In genomic region chr8:46844371-46844973, GRCm38 (mm10) we compare ENCODE assay signal across 9 mouse cellular contexts.
A peak's percentile ranks its signal among the peaks of the same experiment; 100 is the strongest.
DNase-seq lines count a peak whose midpoint lies in the region; ATAC-seq and TF ChIP-seq lines count a peak whose summit lies in the region.
"Had no signal": no experiment of that assay in that cellular context is flagged by ENCODE, and none has a peak within 500 bp of the region (broad histone marks: within the 10 kb centered on the region; RNA-seq: fewer than 3 reads in every experiment).

No protein-coding gene starts in this region.

- H3K79me2 ChIP-seq in heart, adult 2 months (replicated peaks; ENCODE audit: control insufficient read depth, insufficient read depth, low read length), result no peaks in the 10 kb centered on the region

- no peak for TF ChIP-seq POLR2A in heart, adult 2 months (IDR thresholded peaks at IDR 0.05; ENCODE audit: insufficient read depth, low read depth, low read length)

- H3K27me3 ChIP-seq in heart, adult 2 months (ENCODE audit: control insufficient read depth, insufficient read depth, low read length), result no peaks in the 10 kb centered on the region
- no peaks in the 10 kb centered on the region for H3K27me3 ChIP-seq in liver, postnatal 0 days (ENCODE audit: insufficient read depth, low read length)
- H3K27me3 ChIP-seq in midbrain, postnatal 0 days (ENCODE audit: insufficient read depth, low read length), result no peaks in the 10 kb centered on the region

- peaks cover 37% of the 10 kb centered on the region for H3K4me1 ChIP-seq in heart, adult 2 months (ENCODE audit: control insufficient read depth, insufficient read depth, low read length)
- H3K4me1 ChIP-seq in liver, postnatal 0 days (ENCODE audit: insufficient read depth), result peaks cover 50% of the 10 kb centered on the region
- H3K4me1 ChIP-seq in midbrain, postnatal 0 days (ENCODE audit: insufficient read depth, low read length), result no peaks in the 10 kb centered on the region

- peak overlapping the region; percentile 6; the same call in 1 of the 2 replicates for H3K9ac ChIP-seq in heart, adult 2 months (ENCODE audit: low read depth, low read length)
- 0 out of 2 replicates have a peak overlapping the region, but pooled peaks have one; percentile 38 for H3K9ac ChIP-seq in liver, postnatal 0 days (replicated peaks)
- no peak overlapping the region for H3K9ac ChIP-seq in midbrain, postnatal 0 days (replicated peaks; ENCODE audit: low read length, poor library complexity, severe bottlenecking)

- WGBS in heart, adult 2 months, result 21% methylated on average over 3 of the region's 3 CpGs
- 27% methylated on average over 3 of the region's 3 CpGs for WGBS in liver, postnatal 0 days (ENCODE audit: insufficient replicate concordance)
- WGBS in midbrain, postnatal 0 days, result 89% methylated on average over 3 of the region's 3 CpGs

- TF ChIP-seq CTCF in heart, adult 2 months (IDR thresholded peaks at IDR 0.05), result no peak
- TF ChIP-seq CTCF in liver, postnatal 0 days (IDR thresholded peaks at IDR 0.05; ENCODE audit: low read depth), result no peak
- TF ChIP-seq CTCF in midbrain, postnatal 0 days (IDR thresholded peaks at IDR 0.05), result no peak

- H3K4me3 ChIP-seq in heart, adult 2 months, result 0 out of 2 replicates have a peak overlapping the region, but pooled peaks have one; percentile 11
- no peak overlapping the region for H3K4me3 ChIP-seq in liver, postnatal 0 days (ENCODE audit: low read depth, low read length)
- no peak overlapping the region for H3K4me3 ChIP-seq in midbrain, postnatal 0 days (ENCODE audit: low read depth, low read length)

- peak overlapping the region; percentile 52 for H3K4me2 ChIP-seq in liver, postnatal 0 days (ENCODE audit: low read depth, low read length)
- no peak overlapping the region for H3K4me2 ChIP-seq in midbrain, postnatal 0 days (ENCODE audit: low read depth, low read length, poor library complexity, severe bottlenecking)

- ATAC-seq in liver, postnatal 0 days, result peak; percentile 53
- ATAC-seq in midbrain, postnatal 0 days (ENCODE audit: low FRiP score), result no peak

- peak overlapping the region; percentile 94 for H3K27ac ChIP-seq in heart, adult 2 months
- peak overlapping the region; percentile 89 for H3K27ac ChIP-seq in liver, postnatal 0 days (ENCODE audit: low read depth)
- H3K27ac ChIP-seq in midbrain, postnatal 0 days (ENCODE audit: low read depth, low read length), result no peak overlapping the region; the same call in 1 of the 2 replicates

- no peaks in the 10 kb centered on the region for H3K9me3 ChIP-seq in liver, postnatal 0 days (ENCODE audit: low read length)
- no peaks in the 10 kb centered on the region for H3K9me3 ChIP-seq in midbrain, postnatal 0 days (ENCODE audit: low read length)

- peak in 1 of 2 experiments; percentile 33 for DNase-seq in heart, adult 2 months
- DNase-seq in heart, postnatal 4 days, result no peak
- peak; percentile 51 for DNase-seq in thymus, postnatal 0 days (ENCODE audit: low spot score)
- no peak for DNase-seq in thymus, postnatal 36 days
- no peak for DNase-seq in liver, postnatal 0 days
- no peak for DNase-seq in cerebellum, adult 11-12 months
- no peak for DNase-seq in midbrain, postnatal 0 days (ENCODE audit: low spot score)
- DNase-seq in left cerebral cortex, adult 11 months (ENCODE audit: low spot score), result no peak
- DNase-seq: cerebellum, adult 11 months had no signal

- peaks cover 48% of the 10 kb centered on the region for H3K36me3 ChIP-seq in heart, adult 2 months (ENCODE audit: control insufficient read depth, insufficient read depth, low read length)
- H3K36me3 ChIP-seq in liver, postnatal 0 days (replicated peaks; ENCODE audit: insufficient read depth, low read length), result peaks cover 38% of the 10 kb centered on the region
- 0 out of 2 replicates have a peak, but pooled peaks cover 4% of the 10 kb centered on the region for H3K36me3 ChIP-seq in midbrain, postnatal 0 days (ENCODE audit: insufficient read depth, low read length)

- intact Hi-C loops in heart, adult 2 months (cut with DNase I), result loop anchor here (5.0 kb wide), 1 partner anchor 157 kb away; no protein-coding TSS in a partner anchor

- no peak for TF ChIP-seq EP300 in heart, adult 2 months (IDR thresholded peaks at IDR 0.05; ENCODE audit: insufficient read depth, low read depth, low read length)
- no peak for TF ChIP-seq EP300 in liver, postnatal 0 days (IDR thresholded peaks at IDR 0.05; ENCODE audit: low read depth)
